Mouse (Mus musculus) adipocyte (in vitro differentiated cells): ENCODE measurements around the gene Ccin.

ENCODE experiments used
- DNase-seq: peaks from one replicate; pipeline ENCODE4 v3.0.0-alpha.2; 2016; ENCODE audit warnings: low spot score

Gene Ccin

DNA sequence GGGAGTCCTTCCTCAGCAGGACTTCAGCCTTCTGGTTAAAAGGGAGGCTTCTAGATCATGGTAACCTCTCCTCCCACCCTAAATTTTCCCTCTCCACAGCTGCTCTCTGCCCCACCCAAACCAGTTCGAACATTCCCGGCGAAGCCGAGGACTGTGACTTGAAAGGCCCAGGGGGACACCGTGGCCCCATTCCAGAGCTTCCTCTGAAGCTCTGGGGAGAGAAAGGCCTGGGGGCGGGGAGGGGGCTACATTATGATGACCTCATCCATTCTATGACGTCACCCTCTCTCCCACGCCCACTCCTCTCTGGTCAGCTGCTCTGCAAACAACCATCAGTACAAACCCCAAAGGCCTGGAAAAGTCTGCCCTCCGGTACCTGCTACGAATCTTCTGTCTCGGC is at the start of gene Ccin:
TSS of gene Ccin (plus strand) at position 303 of the 400 bp plus-strand sequence.
- DNase-seq = no peak

DNA sequence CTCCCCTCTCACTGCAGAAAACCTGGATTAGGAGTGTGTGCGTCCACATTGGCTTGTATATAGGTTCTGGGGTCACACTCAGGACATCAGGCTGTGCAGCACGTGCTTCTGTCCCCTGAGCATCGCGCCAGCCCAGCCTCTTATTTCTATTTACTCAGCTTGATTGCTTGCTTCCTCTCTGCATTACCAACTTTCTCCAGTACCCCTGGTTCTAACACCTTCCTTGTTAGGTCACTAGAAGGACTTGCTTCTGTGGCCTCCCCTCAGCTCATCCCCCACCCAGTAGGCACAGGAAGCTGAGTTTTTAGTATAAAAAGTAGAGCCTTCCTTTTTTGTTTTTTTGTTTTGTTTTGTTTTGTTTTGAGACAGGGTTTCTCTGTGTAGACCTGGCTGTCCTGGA is 47.1 kb upstream of the Ccin start:
- DNase-seq = no peak

DNA sequence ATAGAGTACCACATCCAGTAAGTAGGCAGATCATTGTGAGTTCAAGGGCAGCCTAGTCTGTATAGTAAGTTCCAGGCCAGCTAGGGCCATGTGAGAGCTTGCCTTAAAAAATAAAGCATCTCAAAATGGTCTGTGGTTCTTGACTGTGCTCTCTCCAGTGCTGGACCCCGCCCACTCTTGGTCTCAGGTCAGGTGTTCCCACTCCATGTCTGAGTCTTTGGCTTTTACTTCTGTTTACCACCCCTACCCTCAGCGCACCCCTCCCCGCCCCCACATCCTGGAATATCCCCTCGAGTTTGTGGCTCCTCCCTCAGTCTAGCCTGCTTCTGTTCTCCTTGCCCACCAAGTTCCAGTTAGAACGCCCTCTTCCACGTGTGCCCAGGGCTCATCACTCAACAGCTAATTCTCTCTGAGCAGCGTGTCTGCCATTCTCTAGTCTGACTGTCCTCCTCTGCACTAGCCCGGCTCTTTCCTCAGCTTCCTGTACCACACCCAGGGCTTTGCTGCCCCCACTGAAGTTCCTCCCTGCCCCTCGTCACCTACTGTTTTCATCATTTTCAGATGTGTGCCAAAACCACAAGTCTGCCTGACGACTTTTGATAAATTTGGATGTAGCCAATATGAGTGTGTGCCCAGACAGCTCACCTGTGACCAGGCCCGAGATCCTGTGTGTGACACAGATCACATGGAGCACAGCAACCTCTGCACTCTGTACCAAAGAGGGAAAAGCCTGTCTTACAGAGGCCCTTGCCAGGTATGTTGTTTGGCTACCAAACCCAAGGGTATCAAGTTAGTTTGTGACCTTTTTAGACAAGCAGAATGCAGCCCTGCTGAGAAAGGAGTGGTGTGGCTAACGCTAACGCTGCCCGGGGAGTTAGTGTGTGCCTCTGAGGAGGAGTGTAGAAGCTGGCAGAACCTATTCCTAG is 46.3 kb upstream of the Ccin start:
- DNase-seq = no peak

DNA sequence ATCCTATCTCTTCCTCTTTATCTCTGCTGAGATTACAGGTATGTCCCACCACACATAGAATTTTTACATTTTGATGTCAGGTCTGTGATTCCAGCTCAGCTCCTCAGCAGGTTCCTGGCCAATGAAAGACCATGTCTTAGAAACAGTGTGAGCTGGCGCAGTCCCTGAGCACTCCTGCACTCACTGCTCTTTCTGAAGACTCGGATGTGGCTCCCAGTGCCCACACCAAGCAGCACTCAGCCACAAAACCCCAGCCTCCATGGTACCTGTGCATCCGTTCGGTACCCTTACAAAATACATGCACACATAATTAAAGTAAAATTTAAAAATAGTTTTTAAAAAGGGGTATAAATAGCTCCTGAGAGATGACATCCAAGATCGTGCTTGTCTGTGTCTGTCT is 42.0 kb upstream of the Ccin start:
- DNase-seq = no peak

DNA sequence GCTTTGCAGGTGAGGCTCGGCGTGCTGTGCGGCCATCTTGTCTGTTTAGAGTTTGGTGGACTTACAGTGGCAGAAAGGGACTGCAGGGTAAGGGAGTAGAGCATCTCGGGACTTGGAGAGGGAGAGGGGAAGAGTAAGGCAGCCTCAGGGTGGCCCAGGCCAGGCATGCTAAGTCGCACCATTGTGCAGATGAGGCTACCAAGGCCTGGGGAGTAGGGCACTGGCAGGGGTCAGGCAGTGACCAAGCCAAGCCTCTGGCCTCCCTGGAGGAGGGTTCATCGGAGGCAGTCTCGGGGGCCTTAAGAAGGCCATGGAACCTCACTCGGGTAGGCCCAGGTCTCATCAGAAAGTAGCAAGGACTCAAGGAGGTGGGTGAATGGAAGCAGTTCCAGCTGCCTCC is 40.9 kb upstream of the Ccin start:
- DNase-seq = no peak

DNA sequence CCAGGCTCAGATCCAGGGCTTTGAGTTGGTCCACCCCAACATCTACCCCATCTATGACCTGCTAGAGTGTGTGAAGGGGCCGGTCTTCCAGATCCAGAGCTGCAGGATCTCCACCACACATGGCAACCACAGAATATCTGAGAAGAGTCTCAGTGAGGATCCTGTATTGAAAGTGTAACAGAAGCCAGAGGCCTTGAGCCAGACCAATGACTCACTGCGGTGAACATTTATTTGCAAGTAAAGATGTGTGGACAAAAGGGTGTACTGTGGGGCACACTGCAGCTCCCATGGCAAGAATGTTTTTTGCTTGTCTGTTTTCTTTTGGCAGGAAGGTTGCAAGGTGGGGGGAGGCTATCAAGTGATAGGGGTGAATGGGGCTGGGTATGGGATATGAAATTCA is 35.7 kb upstream of the Ccin start:
- no peak for DNase-seq

DNA sequence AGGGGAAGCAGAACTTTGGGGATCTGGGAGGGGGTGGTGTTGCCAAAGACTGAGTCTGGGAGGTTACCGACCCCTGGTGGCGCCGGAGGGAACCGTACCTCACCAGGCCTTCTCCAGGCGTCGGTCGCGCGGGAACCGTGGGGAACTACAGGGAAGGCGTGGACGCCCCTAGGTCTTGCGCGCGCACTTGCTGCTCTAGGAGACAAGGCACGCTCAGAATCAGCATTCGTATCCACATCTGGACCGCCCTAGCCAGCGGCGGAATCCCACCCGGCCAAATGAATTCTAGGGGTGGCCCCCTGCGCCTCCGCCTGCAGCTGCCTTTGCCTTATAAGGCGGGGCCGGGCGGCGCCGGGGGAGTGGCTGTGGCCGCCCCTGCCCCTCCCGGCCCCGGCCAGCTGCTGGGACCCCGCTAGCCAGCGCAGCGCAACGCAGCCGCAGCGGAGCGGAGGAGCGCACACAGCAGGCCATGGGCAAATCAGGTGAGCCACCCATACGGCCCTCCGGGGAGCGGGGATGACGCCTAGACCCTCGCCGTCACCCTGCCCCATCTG is 25.9 kb upstream of the Ccin start, which contains the start of gene Glipr2:
TSS of gene Glipr2 (plus strand) at position 110 of the 554 bp plus-strand sequence.
- DNase-seq = peak; percentile 88

DNA sequence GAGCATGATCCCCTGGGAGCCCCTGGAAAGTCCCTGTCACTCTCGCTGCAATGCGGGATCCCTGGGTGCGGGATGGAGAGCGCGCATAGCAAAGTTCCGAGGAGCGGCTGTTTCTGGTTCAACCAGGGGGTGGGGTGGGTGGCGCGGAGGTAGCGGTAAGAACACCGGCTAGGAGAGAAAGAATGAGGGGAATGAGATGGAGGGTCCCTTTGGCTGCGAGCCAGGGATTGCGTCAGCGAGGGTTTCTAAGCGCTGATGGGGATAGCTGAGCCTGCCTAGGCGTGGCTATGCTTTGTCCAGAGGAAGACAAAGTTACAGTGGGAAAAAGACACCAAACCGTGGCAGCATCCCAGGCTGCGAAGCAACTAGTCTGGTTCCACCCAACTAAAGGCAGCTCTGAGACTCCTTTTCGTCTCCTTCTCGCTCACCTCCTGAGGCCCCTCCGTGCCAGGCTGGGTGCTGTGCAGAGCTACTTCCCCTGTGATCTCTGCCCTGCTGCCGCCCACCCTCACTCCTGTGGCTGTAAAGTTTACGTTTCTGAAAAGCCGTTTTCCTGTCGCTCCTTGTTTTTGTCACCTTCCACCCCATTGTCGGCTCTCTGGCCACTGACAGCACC is 25.3 kb upstream of the Ccin start:
- DNase-seq = peak; percentile 47

DNA sequence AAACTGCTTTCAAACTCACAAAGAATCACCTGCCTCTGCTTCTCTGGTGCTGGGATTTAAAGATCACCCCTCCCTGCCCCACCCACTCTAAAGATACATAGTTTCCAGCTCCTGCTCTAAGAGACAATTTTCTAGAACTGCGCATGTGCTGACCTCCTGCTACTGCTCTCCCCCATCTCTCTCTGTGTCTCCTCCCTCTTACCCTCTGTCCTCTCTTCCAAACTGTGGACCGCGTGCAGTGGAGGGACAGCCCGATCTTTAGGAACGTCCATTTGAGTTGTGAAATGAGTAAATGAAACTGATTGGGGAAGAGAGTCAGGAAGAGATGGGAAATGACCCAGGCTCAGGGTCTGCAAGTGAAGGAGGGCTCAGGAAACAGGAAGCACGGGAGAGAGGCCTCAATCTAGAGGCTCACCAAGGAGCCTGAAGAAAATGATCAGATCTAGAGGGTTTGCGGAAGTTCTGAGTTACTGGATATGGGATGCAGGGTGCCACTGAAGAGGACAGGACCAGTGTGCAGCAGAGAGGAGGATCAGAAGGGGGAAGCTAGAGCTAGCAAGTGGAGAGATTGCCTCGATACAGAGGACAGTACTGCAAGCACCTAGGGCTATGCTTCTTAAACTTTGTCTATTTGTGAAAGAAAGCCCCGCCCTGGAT is 23.6 kb upstream of the Ccin start:
- peak; percentile 29 for DNase-seq

DNA sequence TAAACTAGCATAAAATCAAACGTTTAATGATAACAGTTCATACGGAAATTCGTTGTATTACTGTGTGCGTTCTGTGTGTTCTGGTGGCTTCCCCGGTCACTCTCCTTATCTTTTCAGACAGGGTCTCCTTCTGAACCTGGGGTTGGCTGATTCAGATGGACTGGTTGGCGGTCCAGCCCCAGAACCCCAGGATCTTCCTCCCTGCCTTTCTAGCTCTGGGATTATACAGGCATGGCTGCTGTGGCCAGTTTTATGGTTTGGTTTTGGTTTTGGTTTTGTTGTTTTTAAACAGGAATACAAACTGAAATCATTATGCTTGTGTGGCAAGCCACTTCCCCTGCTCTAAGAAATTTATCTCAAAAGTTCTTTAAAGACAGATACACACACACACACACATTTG is 23.1 kb upstream of the Ccin start:
- DNase-seq = no peak

DNA sequence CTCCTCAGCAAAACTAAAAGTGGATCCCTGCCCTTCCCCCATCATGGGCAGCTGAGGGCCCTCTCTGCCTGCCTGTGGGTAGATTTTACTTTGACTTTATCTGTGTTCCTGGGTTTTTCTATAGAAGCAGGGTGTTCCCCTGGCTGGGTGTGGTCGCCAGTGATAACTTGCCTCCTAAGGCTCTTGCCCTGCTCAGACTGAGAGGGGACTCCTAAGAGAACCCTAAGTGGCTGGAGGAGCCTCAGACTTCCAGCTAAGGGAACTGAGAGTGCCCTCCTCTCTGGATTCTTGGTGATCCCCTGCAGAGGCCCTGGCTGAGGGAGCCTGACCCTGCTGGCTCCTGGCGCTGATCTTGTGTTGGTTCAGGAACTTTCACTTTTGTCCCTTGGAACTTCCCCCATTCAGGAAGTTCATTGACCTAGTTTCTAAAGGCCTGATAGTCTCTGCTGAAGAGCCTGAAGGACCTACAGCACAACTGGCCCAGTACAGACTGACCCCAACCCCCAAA is 18.9 kb upstream of the Ccin start:
- DNase-seq = peak; percentile 60

DNA sequence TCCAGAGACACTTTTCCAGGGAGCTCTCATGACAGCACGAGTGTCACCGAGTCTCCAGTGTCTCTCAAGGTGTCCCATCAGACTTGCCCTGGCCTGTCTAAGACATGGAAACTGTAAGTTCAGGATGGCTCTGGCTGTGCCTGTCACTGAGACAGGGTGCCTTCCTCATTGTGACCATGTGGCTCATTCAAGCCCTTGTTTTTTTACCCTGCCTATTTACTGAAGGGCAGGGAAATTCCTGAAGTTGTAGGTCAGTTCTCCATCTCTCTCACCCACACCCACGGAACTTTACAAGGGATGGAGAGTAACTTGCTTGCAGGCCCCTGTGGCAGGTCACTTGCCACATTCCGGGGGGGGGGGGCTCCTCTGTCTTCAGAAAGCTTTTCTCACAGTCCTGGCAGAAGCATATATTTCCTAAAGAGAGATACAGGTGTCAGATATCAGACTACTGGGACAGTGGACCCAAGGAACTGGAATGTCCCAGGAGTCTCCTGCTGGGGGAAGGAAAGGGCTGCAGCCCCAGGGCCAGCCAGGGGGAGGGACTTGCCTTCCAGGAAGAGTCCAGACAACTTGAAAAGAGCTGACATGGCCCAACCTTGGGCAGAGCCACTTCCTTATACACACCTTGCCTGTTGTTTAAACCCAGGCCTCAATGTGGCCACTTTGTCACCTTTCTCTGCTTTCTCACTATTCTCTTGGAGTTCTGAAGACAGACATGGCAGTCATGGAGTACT is 18.2 kb upstream of the Ccin start:
- DNase-seq = no peak

DNA sequence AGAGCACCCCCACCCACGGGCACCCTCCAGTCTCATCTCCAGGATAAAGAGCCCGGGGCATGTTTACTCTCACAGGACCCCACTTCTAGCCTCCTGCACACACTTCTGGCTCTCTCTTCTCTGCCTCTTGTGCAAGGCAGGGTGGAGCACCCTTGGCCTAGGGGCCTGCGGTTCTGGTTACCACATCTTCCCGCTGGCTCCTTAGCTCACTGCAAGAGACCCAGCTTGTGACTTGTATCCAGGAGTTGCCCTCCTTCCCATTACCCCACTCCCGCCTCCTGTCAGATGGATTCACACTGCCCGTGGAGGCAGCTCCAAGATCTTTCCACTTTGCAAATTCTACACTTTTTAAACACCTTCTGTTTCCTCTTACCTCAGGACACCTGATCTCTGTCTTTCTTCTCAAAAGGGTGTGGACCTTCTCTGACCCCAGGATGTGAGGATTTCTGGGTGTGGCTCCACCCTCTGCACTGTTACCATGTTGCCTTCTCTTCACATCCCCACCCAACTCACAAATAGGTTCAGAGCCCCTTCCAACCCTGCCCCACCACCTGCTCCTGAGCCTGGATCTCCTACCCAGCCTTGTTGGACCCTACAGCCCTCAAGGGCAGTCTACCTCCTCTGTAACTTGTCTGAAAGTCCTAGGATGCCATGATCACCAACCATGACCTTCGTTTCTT is 17.3 kb upstream of the Ccin start:
- DNase-seq = peak; percentile 30

DNA sequence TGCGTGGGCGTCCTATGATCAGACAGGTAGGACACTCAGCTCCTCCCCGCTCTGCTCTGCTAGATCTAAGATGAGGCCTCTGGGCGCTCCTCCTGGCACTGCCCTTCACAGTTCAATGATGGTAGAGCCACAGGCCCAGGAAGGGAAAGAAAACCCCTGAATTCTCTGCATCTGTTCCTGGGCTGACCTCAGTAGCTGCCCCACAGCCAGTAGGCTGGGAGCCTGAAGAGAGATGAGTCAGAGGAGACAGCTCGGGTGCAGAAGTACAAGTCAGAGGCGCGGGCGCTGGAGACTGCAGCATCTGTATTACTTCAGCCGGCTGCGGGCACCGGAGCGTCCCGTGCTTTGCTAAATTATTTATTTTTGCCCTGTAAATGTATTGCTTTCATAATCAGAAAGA is 14.6 kb upstream of the Ccin start:
- DNase-seq = peak; percentile 42

DNA sequence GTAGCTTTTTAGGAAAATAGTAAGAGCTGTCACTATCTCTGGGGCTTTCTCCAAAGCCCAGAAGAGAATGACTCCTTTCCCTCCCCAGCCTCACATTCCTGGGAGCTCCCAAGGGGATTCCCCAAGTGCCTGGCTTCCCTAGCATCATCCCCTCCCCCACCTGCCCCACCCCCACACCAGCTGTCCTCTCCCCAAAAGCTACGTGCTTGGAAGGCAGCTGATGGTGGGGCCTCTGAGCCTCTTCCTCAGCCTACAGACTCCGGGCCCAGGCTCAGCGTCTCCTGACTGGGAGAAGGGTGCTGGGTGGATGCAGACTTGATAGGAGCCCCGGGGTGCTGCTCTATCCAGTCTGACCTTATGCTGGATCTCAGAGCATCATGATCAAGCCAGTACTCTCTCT is 13.9 kb upstream of the Ccin start:
- DNase-seq = no peak

DNA sequence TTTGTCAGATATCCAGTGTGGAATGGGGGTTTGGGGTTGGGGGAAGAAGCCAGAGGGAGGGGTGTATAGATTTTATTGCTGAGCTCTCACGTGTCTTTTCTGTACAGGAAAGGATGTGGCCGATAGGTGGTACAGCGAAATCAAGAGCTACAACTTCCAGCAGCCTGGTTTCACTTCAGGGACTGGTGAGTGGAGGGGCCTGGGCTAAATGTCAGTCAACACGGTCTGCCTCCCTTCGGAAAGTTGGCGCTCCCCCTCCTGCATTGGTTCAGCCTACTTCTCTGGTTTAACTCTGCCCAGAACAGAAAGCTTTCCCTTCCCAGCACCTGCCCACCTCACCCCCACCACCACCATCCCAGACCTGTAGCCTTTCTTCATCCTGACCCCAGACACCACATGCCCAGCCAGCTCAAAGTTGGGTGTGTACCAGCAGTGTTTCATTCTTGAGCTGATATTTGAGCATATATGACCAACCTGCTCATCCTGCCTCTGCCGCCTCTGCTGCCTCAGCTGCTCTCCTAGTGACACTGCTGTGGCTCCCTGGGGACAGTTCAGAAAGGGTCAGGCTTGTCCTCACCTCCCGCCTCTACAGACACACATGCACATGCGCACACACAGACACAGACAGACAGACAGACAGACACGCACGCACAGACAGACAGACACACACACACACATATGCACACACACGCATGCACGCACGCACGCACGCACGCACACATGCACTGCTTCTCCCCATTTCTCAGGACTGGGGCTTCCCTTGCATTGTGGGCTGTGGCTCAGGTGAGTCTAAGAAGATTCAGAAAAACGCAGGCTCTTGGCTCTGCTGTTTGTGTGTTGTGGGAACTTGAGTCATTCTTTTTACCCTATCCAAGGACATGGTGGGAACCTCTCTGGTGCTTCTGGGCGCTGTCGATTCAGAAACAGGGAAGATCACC is 12.6 kb upstream of the Ccin start:
- no peak for DNase-seq

DNA sequence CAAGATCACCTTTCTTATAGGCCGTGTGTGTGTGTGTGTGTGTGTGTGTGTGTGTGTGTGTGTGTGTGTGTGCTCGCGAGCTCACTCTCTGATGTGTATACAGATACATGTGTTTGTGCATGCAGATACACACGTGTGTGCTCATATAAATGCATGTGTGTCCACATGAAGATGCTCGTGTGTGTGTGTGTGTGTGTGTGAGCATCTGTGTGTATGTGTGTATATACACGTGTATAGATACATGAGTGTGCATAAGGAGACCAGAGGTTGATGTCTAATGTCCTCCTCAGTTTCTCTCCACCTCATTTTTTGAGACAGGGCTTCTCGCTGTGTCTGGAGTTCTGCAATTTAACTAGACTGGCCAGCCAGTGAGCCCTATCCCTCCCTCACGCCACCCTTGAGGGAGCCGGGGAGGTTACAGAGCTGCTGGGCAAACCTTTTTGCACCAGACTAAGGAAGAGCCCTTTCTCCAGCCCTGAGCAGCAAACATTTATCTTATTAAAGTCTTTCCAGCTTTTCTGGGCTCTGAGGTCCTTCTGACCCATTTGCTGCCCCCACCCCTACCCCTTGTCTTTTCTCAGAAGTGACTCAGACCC is 11.6 kb upstream of the Ccin start:
- no peak for DNase-seq

DNA sequence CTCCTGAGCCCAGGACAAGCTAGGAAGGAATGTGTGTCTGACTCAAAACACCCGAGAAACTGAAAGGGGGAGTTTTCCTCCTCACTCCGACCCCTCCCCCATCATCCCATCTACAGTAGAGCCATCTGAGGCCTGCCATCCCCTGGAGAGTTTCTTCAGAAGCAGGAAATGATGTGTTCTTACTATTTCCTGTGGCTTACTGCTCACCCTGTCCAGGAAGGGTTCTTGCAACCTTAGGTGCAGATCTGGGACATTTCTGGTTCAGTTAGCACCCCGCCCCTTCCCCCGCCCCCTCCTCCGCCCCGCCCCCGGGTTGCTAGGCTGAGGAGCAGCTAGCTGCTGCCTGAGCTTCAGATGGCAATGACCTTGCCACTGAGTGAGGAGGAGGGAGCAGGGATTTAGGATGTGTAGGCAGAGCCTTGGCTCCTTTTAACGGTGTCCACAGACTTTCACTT is 11.1 kb upstream of the Ccin start:
- DNase-seq = peak; percentile 77

DNA sequence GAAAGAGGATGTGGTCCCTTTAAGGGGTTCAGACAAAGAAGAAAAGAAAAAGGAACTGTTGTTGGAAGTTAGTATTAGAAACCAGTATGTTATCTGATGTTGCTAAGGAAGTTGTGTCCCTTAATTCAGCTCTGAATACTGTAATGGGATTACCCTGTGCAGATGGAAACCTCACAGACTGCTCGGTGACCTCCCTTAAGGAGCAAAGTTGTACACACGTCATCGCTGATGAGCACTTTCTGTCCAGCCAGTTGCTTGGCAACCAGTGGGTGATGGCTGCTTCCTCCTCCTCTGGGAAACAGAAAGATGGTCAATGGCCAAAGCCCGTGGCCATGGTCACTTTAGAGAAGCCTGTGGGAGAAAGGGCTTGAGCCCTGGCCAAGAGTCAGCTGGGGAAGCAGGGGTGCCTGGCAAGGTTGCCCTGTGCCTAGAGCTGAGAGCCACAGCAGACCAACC is 9.7 kb upstream of the Ccin start:
- peak; percentile 97 for DNase-seq
